Mouse (Mus musculus) lung, embryonic 14.5 days (tissue): ENCODE results near the gene Pidd1. TPM values are rescaled to one million over a fixed set of nuclear protein-coding genes. Genes with fewer than 3 reads are reported as not detected.
A peak's percentile ranks its signal among the peaks of the same experiment; 100 is the strongest.

Experiments used
- ATAC-seq: fragments of 200-750 bp; cut with Nextera tagmentation; 2 replicates; pipeline ENCODE4 v1.8.0; 2017; ENCODE audit warnings: mild to moderate bottlenecking, moderate TSS enrichment, moderate library complexity; ENCODE audit not compliant: insufficient read depth
- DNase-seq: peaks from one replicate; pipeline ENCODE4 v3.0.0-alpha.2; 2015
- H3K27ac ChIP-seq: fragments of 300-500 bp; sonication (generic); 2 replicates; pipeline ENCODE4 v1.5.1; 2014; ENCODE audit warnings: low read depth, mild to moderate bottlenecking, moderate library complexity
- H3K27me3 ChIP-seq: fragments of 300-500 bp; sonication (generic); 2 replicates; pipeline ENCODE4 v1.6.1; 2014; ENCODE audit warnings: low read length, control low read depth; ENCODE audit not compliant: insufficient read depth
- H3K36me3 ChIP-seq: fragments of 300-500 bp; sonication (generic); 2 replicates; pipeline ENCODE4 v1.6.1; 2014; ENCODE audit warnings: control low read depth; ENCODE audit not compliant: insufficient read depth
- H3K4me1 ChIP-seq: fragments of 300-500 bp; sonication (generic); 2 replicates; pipeline ENCODE4 v1.6.1; 2014; ENCODE audit warnings: antibody characterized with exemption, control low read depth; ENCODE audit not compliant: insufficient read depth
- H3K4me2 ChIP-seq: fragments of 300-500 bp; sonication (generic); 2 replicates; pipeline ENCODE4 v1.6.1; 2014; ENCODE audit warnings: mild to moderate bottlenecking
- H3K4me3 ChIP-seq: fragments of 300-500 bp; sonication (generic); 2 replicates; pipeline ENCODE4 v1.5.1; 2014; ENCODE audit warnings: low read depth, low read length
- H3K9ac ChIP-seq: fragments of 300-500 bp; sonication (generic); 2 replicates; pipeline ENCODE4 v1.6.1; 2014
- H3K9me3 ChIP-seq: fragments of 300-500 bp; sonication (generic); 2 replicates; pipeline ENCODE4 v1.6.1; 2016; ENCODE audit warnings: low read depth, low read length, control low read depth
- CTCF ChIP-seq: IDR thresholded peaks from 2 replicates; pipeline ENCODE4 v1.5.1; 2016; ENCODE audit warnings: antibody characterized with exemption, low read depth
- WGBS: fragments of 180-500 bp; shearing (Covaris S2); extraction: QIAGEN DNeasy Blood & Tissue Kit; methylation state at CpG from one replicate; pipeline ENCODE4 v1.1.7; 2014; 5-methylcytosine and 5-hydroxymethylcytosine counted together
- polyA plus RNA-seq: library from polyadenylated mRNA; unstranded; fragments of >200 nt; fragmentation: Nextera tagmentation; extraction: Ambion mirVana; gene quantifications from 2 replicates; pipeline ENCODE4 v1.2.1, GENCODE M21; 2014

Gene Pidd1
- polyA plus RNA-seq, 1 experiment from 2014 or later: 14.2 TPM

DNA sequence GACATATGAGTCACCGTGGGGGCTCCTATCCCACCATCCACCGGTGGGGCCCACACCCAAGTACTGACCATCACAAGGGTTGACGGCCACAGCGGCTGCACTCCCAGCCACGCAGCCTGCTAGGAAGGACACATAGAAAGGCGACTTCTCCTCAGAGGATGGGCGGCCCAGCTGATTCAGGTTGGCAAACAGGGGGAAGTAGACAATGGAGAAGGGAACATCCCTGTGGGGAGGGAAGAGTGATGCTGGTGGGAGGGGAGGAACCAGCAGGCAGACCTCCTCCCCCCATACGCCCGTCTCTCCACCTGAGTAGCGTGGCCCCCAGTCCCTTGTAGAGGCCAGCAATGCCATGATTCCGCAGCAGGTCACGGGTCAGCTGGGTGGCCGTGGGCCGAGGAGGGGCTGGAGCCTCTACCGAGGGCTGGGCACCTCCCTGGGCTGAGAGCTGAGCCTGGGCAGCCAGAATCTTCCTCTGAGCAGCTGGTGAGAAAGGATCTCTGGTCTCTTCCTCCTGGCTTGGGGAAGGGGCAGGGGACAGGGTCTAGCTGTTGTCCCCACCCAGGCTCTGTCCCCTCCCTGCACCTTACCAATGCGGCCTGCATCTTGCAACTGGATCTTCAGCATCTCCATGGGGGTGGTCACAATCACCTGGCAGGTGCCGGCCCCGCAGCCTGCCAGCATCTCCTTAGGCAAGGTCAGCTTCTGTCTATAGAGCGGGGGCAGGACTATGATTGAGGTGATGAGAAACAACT is 12.2 kb downstream of the Pidd1 start:
- 88% methylated on average over 19 of the region's 19 CpGs for WGBS
- Histone ChIP-seq H3K9ac (no peak overlapping the region), H3K36me3 (peaks cover 35% of the 10 kb centered on the region), H3K4me2 (no peak overlapping the region), H3K4me1 (peaks cover 15% of the 10 kb centered on the region; the same call in 1 of the 2 replicates), H3K27me3 (no peaks in the 10 kb centered on the region), H3K9me3 (no peaks in the 10 kb centered on the region), H3K4me3 (no peak overlapping the region), H3K27ac (no peak overlapping the region)
- no peak for TF ChIP-seq CTCF
- DNase-seq: no peak
- ATAC-seq: no peak

DNA sequence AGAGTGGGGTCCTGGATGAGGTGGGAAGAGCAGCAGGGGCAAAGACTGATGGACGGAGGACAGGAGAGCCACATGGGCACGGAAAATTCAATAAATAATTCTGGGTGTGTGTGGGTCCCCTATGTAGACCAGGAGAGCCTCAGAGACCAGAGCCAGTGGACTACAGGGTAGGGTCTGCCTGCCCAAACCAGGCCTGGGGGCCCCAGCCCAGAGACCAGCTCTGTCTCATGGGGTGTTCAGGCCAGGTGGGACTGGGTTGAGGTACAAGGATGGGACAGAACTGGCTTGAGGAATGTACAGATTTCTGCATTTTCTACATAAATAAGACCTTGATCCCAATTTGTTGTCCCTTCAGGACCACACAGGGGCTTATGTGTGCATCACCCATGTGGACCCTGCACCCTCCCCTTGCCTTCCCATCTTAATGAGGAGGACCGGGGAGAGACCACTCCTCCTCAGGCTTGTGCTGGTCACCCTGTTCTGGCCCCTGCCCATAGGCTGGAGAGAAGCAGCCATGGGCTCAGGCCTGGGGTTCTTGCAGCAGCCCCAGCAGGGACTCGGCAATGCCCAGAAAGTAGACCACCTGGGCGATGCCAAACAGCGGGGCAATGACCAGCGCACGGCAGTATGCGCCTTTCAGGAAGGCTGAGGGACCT is 13.1 kb downstream of the Pidd1 start:
- ATAC-seq (no peak), DNase-seq (no peak)
- Histone ChIP-seq H3K4me2 (no peak overlapping the region), H3K4me3 (no peak overlapping the region), H3K9me3 (no peaks in the 10 kb centered on the region), H3K27ac (no peak overlapping the region), H3K36me3 (peaks cover 35% of the 10 kb centered on the region), H3K9ac (no peak overlapping the region), H3K4me1 (peaks cover 13% of the 10 kb centered on the region; the same call in 1 of the 2 replicates), H3K27me3 (no peaks in the 10 kb centered on the region)
- TF ChIP-seq CTCF: no peak
- 93% methylated on average over 9 of the region's 9 CpGs for WGBS

DNA sequence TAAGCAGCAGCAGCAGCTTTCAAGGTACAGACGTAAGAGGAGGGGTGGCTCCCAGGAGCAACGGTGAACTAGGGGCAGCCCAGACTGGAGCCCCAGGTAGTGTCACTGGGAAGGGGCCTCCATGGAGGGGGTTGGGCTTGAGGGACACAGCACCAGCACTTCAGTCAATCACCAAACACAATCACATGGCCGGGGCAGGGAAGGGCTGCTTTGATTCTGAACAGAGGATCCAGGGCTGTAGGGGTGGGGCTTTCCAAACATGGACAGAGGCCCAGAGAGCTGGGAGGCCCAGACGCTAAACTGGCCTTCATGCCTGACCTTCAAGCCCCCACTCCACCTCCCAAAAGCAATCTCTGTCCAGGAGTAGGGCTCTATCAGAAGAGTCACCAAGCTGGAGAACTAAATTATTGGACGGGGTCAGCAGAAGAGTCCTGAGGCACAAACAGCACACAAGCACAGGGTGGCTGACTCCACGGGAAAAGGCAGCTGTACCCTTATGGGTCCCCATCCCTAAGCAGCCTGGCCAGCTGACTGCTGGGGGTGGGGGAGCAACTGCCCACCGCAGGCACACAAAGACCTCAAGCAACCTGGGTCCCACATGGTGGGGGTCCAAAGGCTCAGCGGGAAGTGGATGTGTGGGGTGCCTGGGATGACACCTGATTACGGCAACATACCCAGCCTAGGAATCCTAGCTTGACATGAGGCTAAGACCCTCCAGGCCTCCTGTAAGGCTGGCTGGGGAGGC is 13.8 kb downstream of the Pidd1 start:
- 59% methylated on average over 9 of the region's 9 CpGs for WGBS
- Histone ChIP-seq H3K9ac (no peak overlapping the region), H3K36me3 (peaks cover 35% of the 10 kb centered on the region), H3K4me1 (peaks cover 9% of the 10 kb centered on the region; the same call in 1 of the 2 replicates), H3K27me3 (no peaks in the 10 kb centered on the region), H3K4me3 (no peak overlapping the region), H3K9me3 (no peaks in the 10 kb centered on the region), H3K27ac (no peak overlapping the region), H3K4me2 (no peak overlapping the region)
- ATAC-seq: no peak
- no peak for TF ChIP-seq CTCF
- DNase-seq: no peak

DNA sequence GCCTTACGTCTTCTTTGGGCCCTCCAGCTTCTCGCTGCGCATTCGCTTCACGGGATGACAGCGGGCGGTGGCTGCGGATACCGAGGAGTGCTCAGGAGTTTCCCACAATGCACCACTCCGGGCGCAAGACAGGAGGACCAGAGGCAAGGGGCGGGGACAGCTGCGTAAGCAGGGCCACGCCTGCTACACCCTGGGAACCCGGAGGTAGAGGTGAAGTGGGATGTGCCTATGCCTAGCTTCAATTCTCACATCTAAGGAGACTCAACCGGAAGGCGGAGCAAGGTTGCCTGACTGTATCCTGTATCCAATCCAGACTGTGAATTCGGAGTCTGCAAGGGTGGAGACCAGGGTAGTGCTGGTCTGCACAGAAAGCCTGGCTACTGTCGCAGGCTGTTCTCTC is 14.5 kb downstream of the Pidd1 start, which contains the start of gene Cend1:
Gene Cend1, minus strand, starts transcription at position 182 of the 400 bp plus-strand sequence.
- no peak within 1 kb of the TSS for H3K9ac ChIP-seq
- no peaks in the 10 kb centered on the region for H3K9me3 ChIP-seq
- peaks cover 3% of the 10 kb centered on the region; the same call in 1 of the 2 replicates for H3K4me1 ChIP-seq
- 4% methylated on average over 19 of the region's 19 CpGs for WGBS
- H3K36me3 ChIP-seq: peaks cover 35% of the 10 kb centered on the region
- DNase-seq (peak; percentile 45), ATAC-seq (peak; percentile 18; the same call in 1 of the 2 replicates)
- H3K4me2 ChIP-seq: peak within 1 kb of the TSS; percentile 39; the same call in 1 of the 2 replicates
- H3K27me3 ChIP-seq: no peaks in the 10 kb centered on the region
- H3K4me3 ChIP-seq: no peak within 1 kb of the TSS
- no peak within 1 kb of the TSS for H3K27ac ChIP-seq
- no peak for TF ChIP-seq CTCF

DNA sequence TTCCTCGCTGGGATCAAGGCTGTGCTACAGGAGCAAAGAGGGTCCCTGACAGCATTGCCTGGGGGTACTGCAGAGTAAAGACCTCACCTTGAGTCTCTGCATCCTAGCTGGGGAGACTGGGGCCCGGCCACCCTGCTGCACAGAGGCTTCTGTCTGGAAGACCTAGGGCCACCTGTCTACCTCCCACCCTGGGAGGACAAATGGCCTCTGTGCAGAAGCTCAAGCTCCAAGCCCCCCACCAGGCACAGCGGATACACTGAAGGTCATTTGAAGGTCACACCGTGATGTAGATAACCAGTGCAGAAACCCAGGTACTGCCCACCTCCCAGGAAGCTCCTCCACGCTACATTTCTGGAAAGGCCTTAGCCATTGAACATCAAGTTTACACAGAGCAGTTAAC is 15.1 kb downstream of the Pidd1 start:
- peaks cover 32% of the 10 kb centered on the region for H3K36me3 ChIP-seq
- no peaks in the 10 kb centered on the region for H3K9me3 ChIP-seq
- DNase-seq (no peak), ATAC-seq (no peak)
- no peaks in the 10 kb centered on the region for H3K4me1 ChIP-seq
- H3K27me3 ChIP-seq: no peaks in the 10 kb centered on the region
- WGBS: 46% methylated on average over 5 of the region's 5 CpGs
- H3K4me3 ChIP-seq: no peak overlapping the region
- no peak for TF ChIP-seq CTCF
- no peak overlapping the region for H3K9ac ChIP-seq
- H3K4me2 ChIP-seq: no peak overlapping the region
- H3K27ac ChIP-seq: no peak overlapping the region

DNA sequence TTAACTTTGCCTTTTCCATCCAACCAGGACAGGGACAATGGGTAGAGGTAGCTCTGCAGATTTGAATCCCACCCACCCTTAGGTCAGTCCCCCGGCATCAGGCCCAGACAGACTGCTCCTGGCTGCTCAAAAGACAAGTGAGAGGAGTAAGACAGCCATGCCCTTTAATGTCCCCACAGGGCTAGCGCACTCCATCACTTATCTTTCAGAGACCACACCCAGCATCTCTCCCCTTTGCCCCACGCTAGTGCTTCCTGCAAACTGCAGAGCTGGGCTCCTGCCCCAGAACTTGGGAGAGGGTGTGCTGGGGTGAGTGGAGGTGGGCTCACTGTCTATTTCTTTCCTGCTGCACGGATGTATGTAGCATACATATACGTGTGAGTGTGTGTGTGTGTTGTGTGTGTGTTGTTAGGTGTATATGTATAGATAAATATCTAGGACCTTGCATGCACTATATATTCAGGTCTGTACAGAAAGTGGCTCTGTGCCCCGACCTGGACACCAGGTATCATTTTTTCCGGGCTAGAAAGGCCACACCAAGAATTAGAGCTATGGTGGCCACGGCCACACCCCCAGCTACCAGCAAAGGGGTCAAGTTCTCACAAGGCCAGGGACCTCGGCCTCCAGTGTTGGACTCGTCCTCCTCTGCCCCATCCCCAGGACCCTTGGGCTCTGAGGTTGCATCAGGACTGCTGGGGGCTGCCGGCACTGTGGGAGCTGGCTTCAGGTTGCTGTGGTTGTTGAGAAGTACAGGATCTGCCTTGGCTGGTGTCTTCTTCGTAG is 16.7 kb downstream of the Pidd1 start:
- DNase-seq (no peak), ATAC-seq (no peak)
- 71% methylated on average over 12 of the region's 12 CpGs for WGBS
- H3K4me2 ChIP-seq: no peak overlapping the region
- no peaks in the 10 kb centered on the region for H3K4me1 ChIP-seq
- no peak overlapping the region for H3K27ac ChIP-seq
- H3K9me3 ChIP-seq: no peaks in the 10 kb centered on the region
- no peak overlapping the region for H3K4me3 ChIP-seq
- H3K9ac ChIP-seq: no peak overlapping the region
- H3K36me3 ChIP-seq: peaks cover 17% of the 10 kb centered on the region
- no peaks in the 10 kb centered on the region for H3K27me3 ChIP-seq
- no peak for TF ChIP-seq CTCF
